Mouse (Mus musculus): ENCODE results near the gene Zscan4-ps2.
"Not testable (repeated sequence)": the region's sequence is repeated elsewhere in the genome, so short reads cannot be mapped to it uniquely, and the experiment has no call there.

Gene Zscan4-ps2

DNA sequence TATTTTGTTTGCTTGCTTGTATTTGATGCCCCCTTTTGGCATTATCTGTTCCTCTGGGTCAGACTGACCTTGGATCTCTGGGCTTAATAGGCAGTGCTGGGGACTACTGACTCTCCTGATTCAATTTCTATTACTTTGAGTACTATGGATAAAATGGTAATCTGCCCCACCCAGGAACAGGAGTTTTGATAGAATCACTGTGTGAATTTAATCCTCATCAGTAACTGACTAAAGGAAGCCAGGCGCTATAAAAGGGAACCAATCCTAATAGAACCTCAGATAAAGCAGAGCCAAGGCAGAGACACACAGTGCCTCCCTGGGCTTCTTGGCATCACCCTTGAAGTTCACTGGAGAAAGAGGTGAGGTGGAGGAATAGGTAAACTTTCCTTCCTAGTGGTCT is at the start of gene Zscan4-ps2:
Gene Zscan4-ps2, plus strand, starts transcription at position 301 of the 400 bp plus-strand sequence.
- DNase-seq = not testable (repeated sequence)
